Mouse (Mus musculus) left cerebral cortex, postnatal 10 days (tissue): Measurements from ENCODE around the gene Arid3a. TPM values are rescaled to one million over a fixed set of nuclear protein-coding genes. Genes with fewer than 3 reads are reported as not detected.
"Not testable (repeated sequence)": the region's sequence is repeated elsewhere in the genome, so short reads cannot be mapped to it uniquely, and the experiment has no call there.

ENCODE experiments used
- DNase-seq, 2 experiments: peaks; one replicate each; pipeline ENCODE4 v3.0.0; 2021 to 2022; ENCODE audit warnings: low spot score in 2 of 2, mixed read lengths in 1 of 2; ENCODE audit errors: extremely low spot score in 1 of 2
- intact Hi-C: fragments of 180-260 bp; cut with DNase I; formaldehyde crosslinking; loops from one replicate; pipeline ENCODE4 v1.15.1; 2025
- total RNA-seq, 2 experiments: library from RNA; stranded (reverse); gene quantifications; 2 replicates each; pipeline ENCODE4 v1.2.3; 2021

Arid3a gene
- total RNA-seq: 1 to 10 TPM; 6.0 to 7.1 TPM

- intact Hi-C loops: no loop called here
- DNase-seq: peak; percentile 77 to 93
These were observed at the start of gene Arid3a for GRCm38 (mm10) chr10:79926491-79927323. Arid3a (plus strand) TSS chr10:79927043.

- peak in 1 of 2 experiments; percentile 47 for DNase-seq
- intact Hi-C loops: no loop called here
These were observed 49.7 kb upstream of the Arid3a start for GRCm38 (mm10) chr10:79877174-79877573.

GRCm38 (mm10) chr10:79877757-79878156 is 49.1 kb upstream of the Arid3a start:
- intact Hi-C loops: no loop called here
- DNase-seq: peak in 1 of 2 experiments; percentile 61

- intact Hi-C loops: no loop called here
- no peak for DNase-seq
These were observed 47.3 kb upstream of the Arid3a start for GRCm38 (mm10) chr10:79879527-79879926.

- intact Hi-C loops: no loop called here
- no peak for DNase-seq
These were observed 46.1 kb upstream of the Arid3a start for GRCm38 (mm10) chr10:79880721-79881120.

GRCm38 (mm10) chr10:79881981-79882380 is 44.9 kb upstream of the Arid3a start:
- peak in 1 of 2 experiments; percentile 57 for DNase-seq
- intact Hi-C loops: no loop called here

GRCm38 (mm10) chr10:79883297-79884084 is 43.4 kb upstream of the Arid3a start:
- intact Hi-C loops: no loop called here
- peak; percentile 59 to 86 for DNase-seq

- DNase-seq: peak in 1 of 2 experiments; percentile 60
- intact Hi-C loops: no loop called here
These were observed 42.4 kb upstream of the Arid3a start for GRCm38 (mm10) chr10:79884446-79884845.

- intact Hi-C loops: loop anchor here (5.0 kb wide), 1 partner anchor 37 kb away; the partner anchor contains the start of gene R3hdm4
- DNase-seq: not testable (repeated sequence)
These were observed 41.9 kb upstream of the Arid3a start for GRCm38 (mm10) chr10:79884938-79885337.

- intact Hi-C loops: loop anchor here (5.0 kb wide), 1 partner anchor 36 kb away; the partner anchor contains the start of gene R3hdm4
- DNase-seq: no peak
These were observed 40.8 kb upstream of the Arid3a start, which contains the start of gene Elane for GRCm38 (mm10) chr10:79886054-79886453. Elane (plus strand) TSS chr10:79886247.

GRCm38 (mm10) chr10:79886611-79887010 is 40.2 kb upstream of the Arid3a start:
- DNase-seq: no peak
- intact Hi-C loops: loop anchor here (5.0 kb wide), 1 partner anchor 36 kb away; the partner anchor contains the start of gene R3hdm4

GRCm38 (mm10) chr10:79889386-79889785 is 37.5 kb upstream of the Arid3a start:
- no peak for DNase-seq
- intact Hi-C loops: loop anchor here (5.0 kb wide), 1 partner anchor 33 kb away; the partner anchor contains the start of gene R3hdm4

- DNase-seq: no peak
- intact Hi-C loops: no loop called here
These were observed 36.2 kb upstream of the Arid3a start, which contains the start of gene Cfd for GRCm38 (mm10) chr10:79890670-79891069. Cfd (plus strand) TSS chr10:79890853.

- DNase-seq: peak; percentile 51 to 78
- intact Hi-C loops: not testable (repeated sequence)
These were observed 34.3 kb upstream of the Arid3a start for GRCm38 (mm10) chr10:79892451-79893118.

- intact Hi-C loops: no loop called here
These were observed 30.5 kb upstream of the Arid3a start for GRCm38 (mm10) chr10:79896306-79896705.

GRCm38 (mm10) chr10:79896814-79897213 is 30.0 kb upstream of the Arid3a start:
- DNase-seq: no peak
- intact Hi-C loops: no loop called here

More at GRCm38 (mm10) chr10:79896306-79896705, 30.5 kb upstream of the Arid3a start:
- no peak for DNase-seq

GRCm38 (mm10) chr10:79897316-79898245 is 29.3 kb upstream of the Arid3a start:
- intact Hi-C loops: no loop called here
- DNase-seq: no peak

GRCm38 (mm10) chr10:79900951-79901410 is 25.9 kb upstream of the Arid3a start:
- DNase-seq: no peak
- intact Hi-C loops: no loop called here
